ENCODE assay signal across 22 mouse cellular contexts in genomic region chr14:49766601-49767000, GRCm38 (mm10). TPM values are rescaled to one million over a fixed set of nuclear protein-coding genes. Genes with fewer than 3 reads are reported as not detected.
"Had no signal": no experiment of that assay in that cellular context is flagged by ENCODE, and none has a peak within 500 bp of the region (broad histone marks: within the 10 kb centered on the region; RNA-seq: fewer than 3 reads in every experiment).

No protein-coding gene starts in this region.

- H3K9me3 ChIP-seq: limb, embryonic 12.5 days; limb, embryonic 15.5 days; midbrain, embryonic 12.5 days; midbrain, embryonic 15.5 days; neural tube, embryonic 12.5 days; neural tube, embryonic 15.5 days; stomach, embryonic 15.5 days had no signal

- H3K36me3 ChIP-seq: limb, embryonic 15.5 days; neural tube, embryonic 12.5 days; stomach, embryonic 15.5 days had no signal

- H3K27ac ChIP-seq: limb, embryonic 12.5 days; limb, embryonic 15.5 days; liver, embryonic 14.5 days; macrophage; midbrain, embryonic 12.5 days; midbrain, embryonic 15.5 days; neural tube, embryonic 12.5 days; neural tube, embryonic 15.5 days; stomach, embryonic 15.5 days had no signal

- H3K9ac ChIP-seq: limb, embryonic 12.5 days; limb, embryonic 15.5 days; liver, embryonic 14.5 days; liver, postnatal 0 days; lung, embryonic 14.5 days; midbrain, embryonic 12.5 days; midbrain, embryonic 15.5 days; neural tube, embryonic 12.5 days; neural tube, embryonic 15.5 days; stomach, embryonic 15.5 days had no signal

- H3K4me2 ChIP-seq: limb, embryonic 12.5 days; limb, embryonic 15.5 days; liver, embryonic 11.5 days; lung, embryonic 14.5 days; midbrain, embryonic 12.5 days; midbrain, embryonic 15.5 days; neural tube, embryonic 12.5 days; neural tube, embryonic 15.5 days; stomach, embryonic 15.5 days had no signal

- H3K4me3 ChIP-seq: limb, embryonic 12.5 days; limb, embryonic 15.5 days; midbrain, embryonic 12.5 days; midbrain, embryonic 15.5 days; neural tube, embryonic 12.5 days; neural tube, embryonic 15.5 days; stomach, embryonic 15.5 days had no signal

- ATAC-seq: liver, postnatal 0 days; lung, postnatal 0 days; midbrain, embryonic 15.5 days had no signal

- H3K27me3 ChIP-seq: limb, embryonic 12.5 days; limb, embryonic 15.5 days; midbrain, embryonic 12.5 days; midbrain, embryonic 15.5 days; neural tube, embryonic 12.5 days; neural tube, embryonic 15.5 days; stomach, embryonic 15.5 days had no signal

- DNase-seq: kidney, adult 9 months; kidney, postnatal 14 days; kidney, postnatal 4 days; left cerebral cortex, postnatal 4 days; liver, postnatal 0 days; lung, embryonic 14.5 days; right cerebral cortex, postnatal 14 days; spleen, adult 18-20 months; thymus, adult 2 months; thymus, postnatal 14 days; thymus, postnatal 4 days had no signal

- H3K4me1 ChIP-seq: limb, embryonic 12.5 days; midbrain, embryonic 12.5 days; midbrain, embryonic 15.5 days; neural tube, embryonic 12.5 days; neural tube, embryonic 15.5 days; stomach, embryonic 15.5 days had no signal

RNA-seq across cellular contexts. Expression of gene Armh4, which starts 16.6 kb away (rescaled TPM):
- polyA plus RNA-seq: macrophage had no signal
